Mouse (Mus musculus) midbrain, embryonic 13.5 days (tissue): Measurements from ENCODE around the gene Gm6034. TPM values are rescaled to one million over a fixed set of nuclear protein-coding genes. Genes with fewer than 3 reads are reported as not detected.
A peak's percentile ranks its signal among the peaks of the same experiment; 100 is the strongest.
"Not testable (repeated sequence)": the region's sequence is repeated elsewhere in the genome, so short reads cannot be mapped to it uniquely, and the experiment has no call there.

Experiments
- ATAC-seq: fragments of 200-750 bp; cut with Nextera tagmentation; 2 replicates; pipeline ENCODE4 v1.8.0; 2017; ENCODE audit warnings: mild to moderate bottlenecking, moderate TSS enrichment, moderate library complexity
- H3K27ac ChIP-seq: fragments of 300-500 bp; sonication (generic); 2 replicates; pipeline ENCODE4 v1.5.1; 2015; ENCODE audit warnings: inconsistent platforms, mild to moderate bottlenecking, moderate library complexity
- H3K27me3 ChIP-seq: fragments of 300-500 bp; sonication (generic); 2 replicates; pipeline ENCODE4 v1.6.1; 2015; ENCODE audit warnings: mild to moderate bottlenecking, inconsistent platforms
- H3K36me3 ChIP-seq: fragments of 300-500 bp; sonication (generic); 2 replicates; pipeline ENCODE4 v1.6.1; 2015; ENCODE audit warnings: mild to moderate bottlenecking, inconsistent platforms
- H3K4me1 ChIP-seq: fragments of 300-500 bp; sonication (generic); replicated peaks from 2 replicates; pipeline ENCODE4 v1.6.1; 2015; ENCODE audit warnings: inconsistent platforms
- H3K4me2 ChIP-seq: fragments of 300-500 bp; sonication (generic); replicated peaks from 2 replicates; pipeline ENCODE4 v1.6.1; 2015; ENCODE audit warnings: moderate library complexity, mild to moderate bottlenecking, inconsistent platforms
- H3K4me3 ChIP-seq: fragments of 300-500 bp; sonication (generic); replicated peaks from 2 replicates; pipeline ENCODE4 v1.5.1; 2015; ENCODE audit warnings: mild to moderate bottlenecking, inconsistent platforms
- H3K9ac ChIP-seq: fragments of 300-500 bp; sonication (generic); replicated peaks from 2 replicates; pipeline ENCODE4 v1.6.1; 2015; ENCODE audit warnings: mild to moderate bottlenecking, inconsistent platforms
- H3K9me3 ChIP-seq: fragments of 300-500 bp; sonication (generic); 2 replicates; pipeline ENCODE4 v1.6.1; 2016; ENCODE audit warnings: mild to moderate bottlenecking, inconsistent platforms
- WGBS: fragments of 180-500 bp; shearing (Covaris S2); methylation state at CpG from one replicate; pipeline ENCODE4 v1.1.7; 2015; 5-methylcytosine and 5-hydroxymethylcytosine counted together
- polyA plus RNA-seq: library from polyadenylated mRNA; unstranded; fragments of >200 nt; fragmentation: Nextera tagmentation; extraction: Ambion mirVana; gene quantifications from 2 replicates; pipeline ENCODE4 v1.2.1, GENCODE M21; 2015

Gm6034 gene
- polyA plus RNA-seq, 1 experiment from 2014 or later, result not detected

- peak; percentile 73 for ATAC-seq
- not testable (repeated sequence) for H3K36me3 ChIP-seq, H3K27ac ChIP-seq, H3K9me3 ChIP-seq
- Histone ChIP-seq H3K4me2 (peak overlapping the region; percentile 67), H3K27me3 (peaks cover 14% of the 10 kb centered on the region; the same call in 1 of the 2 replicates), H3K4me1 (peaks cover 11% of the 10 kb centered on the region; the same call in 1 of the 2 replicates), H3K4me3 (peak overlapping the region; percentile 35), H3K9ac (peak overlapping the region; percentile 53)
- 1% methylated on average over 19 of the region's 19 CpGs for WGBS
Observed at GRCm38 (mm10) chr17:36042055-36042454, 706 bp upstream of the Gm6034 start.

GRCm38 (mm10) chr17:36043286-36043685, 525 bp downstream of the Gm6034 start:
- 89% methylated on average over 3 of the region's 3 CpGs for WGBS
- peak overlapping the region; percentile 35; the same call in 1 of the 2 replicates for H3K4me3 ChIP-seq

GRCm38 (mm10) chr17:36057927-36058326, 15.2 kb downstream of the Gm6034 start:
- not testable (repeated sequence) for H3K4me1 ChIP-seq, H3K4me3 ChIP-seq, H3K36me3 ChIP-seq, H3K9me3 ChIP-seq, ATAC-seq, H3K4me2 ChIP-seq, H3K9ac ChIP-seq, H3K27me3 ChIP-seq, H3K27ac ChIP-seq
- WGBS, result 89% methylated on average over 25 of the region's 25 CpGs

More at GRCm38 (mm10) chr17:36043286-36043685, 525 bp downstream of the Gm6034 start:
- H3K27ac ChIP-seq, result no peak overlapping the region
- peaks cover 11% of the 10 kb centered on the region; the same call in 1 of the 2 replicates for H3K4me1 ChIP-seq
- peak overlapping the region; percentile 67 for H3K4me2 ChIP-seq
- no peaks in the 10 kb centered on the region for H3K9me3 ChIP-seq
- peaks cover 14% of the 10 kb centered on the region; the same call in 1 of the 2 replicates for H3K27me3 ChIP-seq
- H3K9ac ChIP-seq, result no peak overlapping the region
- no peak for ATAC-seq
- H3K36me3 ChIP-seq, result no peaks in the 10 kb centered on the region

- H3K4me1 ChIP-seq, H3K9me3 ChIP-seq, ATAC-seq, H3K4me3 ChIP-seq, H3K4me2 ChIP-seq, H3K9ac ChIP-seq, H3K27me3 ChIP-seq, H3K27ac ChIP-seq, H3K36me3 ChIP-seq: not testable (repeated sequence)
- WGBS, result 67% methylated on average over 1 of the region's 1 CpGs
Observed at GRCm38 (mm10) chr17:36058362-36058761, 15.6 kb downstream of the Gm6034 start, which contains the start of gene Gm11127. TSS of gene Gm11127 (minus strand) at chr17:36058371.

GRCm38 (mm10) chr17:36060829-36061228, 18.1 kb downstream of the Gm6034 start:
- H3K27me3 ChIP-seq, result no peaks in the 10 kb centered on the region
- no peak overlapping the region for H3K4me2 ChIP-seq
- peak; percentile 27; the same call in 1 of the 2 replicates for ATAC-seq
- H3K27ac ChIP-seq, result no peak overlapping the region
- H3K9ac ChIP-seq, result no peak overlapping the region
- H3K4me3 ChIP-seq, result no peak overlapping the region
- WGBS, result 30% methylated on average over 2 of the region's 2 CpGs
- no peaks in the 10 kb centered on the region for H3K4me1 ChIP-seq
- H3K9me3 ChIP-seq, result no peaks in the 10 kb centered on the region
- no peaks in the 10 kb centered on the region for H3K36me3 ChIP-seq

GRCm38 (mm10) chr17:36081901-36082300, 39.1 kb downstream of the Gm6034 start:
- H3K9ac ChIP-seq, H3K27ac ChIP-seq, ATAC-seq: not testable (repeated sequence)

GRCm38 (mm10) chr17:36082519-36083232, 39.9 kb downstream of the Gm6034 start:
- not testable (repeated sequence) for H3K9ac ChIP-seq

More at GRCm38 (mm10) chr17:36081901-36082300, 39.1 kb downstream of the Gm6034 start:
- Histone ChIP-seq H3K4me1 (peaks cover 12% of the 10 kb centered on the region), H3K27me3 (peaks cover 30% of the 10 kb centered on the region)
- not testable (repeated sequence) for H3K36me3 ChIP-seq, H3K9me3 ChIP-seq, H3K4me3 ChIP-seq, H3K4me2 ChIP-seq

GRCm38 (mm10) chr17:36083266-36083869, 40.6 kb downstream of the Gm6034 start:
- no peaks in the 10 kb centered on the region for H3K36me3 ChIP-seq
- ATAC-seq, result peak; percentile 81
- peak overlapping the region; percentile 69 for H3K9ac ChIP-seq
- H3K9me3 ChIP-seq, result no peaks in the 10 kb centered on the region
- WGBS, result 1% methylated on average over 46 of the region's 46 CpGs
- peak overlapping the region; percentile 93 for H3K4me2 ChIP-seq
- peaks cover 30% of the 10 kb centered on the region for H3K27me3 ChIP-seq
- peak overlapping the region; percentile 53 for H3K4me3 ChIP-seq
- no peak overlapping the region for H3K27ac ChIP-seq
- H3K4me1 ChIP-seq, result peaks cover 12% of the 10 kb centered on the region

More at GRCm38 (mm10) chr17:36082519-36083232, 39.9 kb downstream of the Gm6034 start:
- H3K27ac ChIP-seq, ATAC-seq, H3K9me3 ChIP-seq, H3K36me3 ChIP-seq: not testable (repeated sequence)
- Histone ChIP-seq H3K4me1 (peaks cover 12% of the 10 kb centered on the region), H3K4me3 (peak overlapping the region; percentile 53), H3K27me3 (peaks cover 30% of the 10 kb centered on the region), H3K4me2 (peak overlapping the region; percentile 93)
- WGBS, result 29% methylated on average over 6 of the region's 6 CpGs

- no peaks in the 10 kb centered on the region for H3K36me3 ChIP-seq
- peaks cover 30% of the 10 kb centered on the region for H3K27me3 ChIP-seq
- H3K27ac ChIP-seq, result no peak overlapping the region
- H3K9me3 ChIP-seq, result no peaks in the 10 kb centered on the region
- peak overlapping the region; percentile 53 for H3K4me3 ChIP-seq
- WGBS, result 0% methylated on average over 38 of the region's 42 CpGs
- ATAC-seq, result peak; percentile 70
- peaks cover 12% of the 10 kb centered on the region for H3K4me1 ChIP-seq
- H3K9ac ChIP-seq, result peak overlapping the region; percentile 69
- peak overlapping the region; percentile 93 for H3K4me2 ChIP-seq
Observed at GRCm38 (mm10) chr17:36083870-36084451, 41.2 kb downstream of the Gm6034 start.

GRCm38 (mm10) chr17:36085976-36086375, 43.2 kb downstream of the Gm6034 start:
- not testable (repeated sequence) for H3K9me3 ChIP-seq, H3K36me3 ChIP-seq, ATAC-seq, H3K4me2 ChIP-seq, H3K4me3 ChIP-seq, H3K27ac ChIP-seq, H3K9ac ChIP-seq
- peaks cover 30% of the 10 kb centered on the region for H3K27me3 ChIP-seq
- H3K4me1 ChIP-seq, result peaks cover 12% of the 10 kb centered on the region
- WGBS, result 83% methylated on average over 1 of the region's 1 CpGs

GRCm38 (mm10) chr17:36091933-36092332, 49.2 kb downstream of the Gm6034 start:
- H3K9me3 ChIP-seq, H3K27ac ChIP-seq, H3K9ac ChIP-seq, H3K36me3 ChIP-seq, H3K4me3 ChIP-seq, H3K27me3 ChIP-seq, ATAC-seq, H3K4me1 ChIP-seq, H3K4me2 ChIP-seq: not testable (repeated sequence)
- WGBS, result no CpG with 5 or more reads among the region's 2 CpGs

- not testable (repeated sequence) for H3K27ac ChIP-seq, H3K4me1 ChIP-seq, H3K36me3 ChIP-seq, H3K27me3 ChIP-seq, H3K4me3 ChIP-seq, ATAC-seq, H3K4me2 ChIP-seq, H3K9ac ChIP-seq, H3K9me3 ChIP-seq
Observed at GRCm38 (mm10) chr17:36092520-36092919, 49.8 kb downstream of the Gm6034 start.
